Mouse (Mus musculus): ENCODE results near the gene Btaf1. TPM values are rescaled to one million over a fixed set of nuclear protein-coding genes. Genes with fewer than 3 reads are reported as not detected.

Gene Btaf1
- total RNA-seq (2017), result 69.8 to 97.4 TPM (median 81.6 TPM) in 3 replicates

DNA sequence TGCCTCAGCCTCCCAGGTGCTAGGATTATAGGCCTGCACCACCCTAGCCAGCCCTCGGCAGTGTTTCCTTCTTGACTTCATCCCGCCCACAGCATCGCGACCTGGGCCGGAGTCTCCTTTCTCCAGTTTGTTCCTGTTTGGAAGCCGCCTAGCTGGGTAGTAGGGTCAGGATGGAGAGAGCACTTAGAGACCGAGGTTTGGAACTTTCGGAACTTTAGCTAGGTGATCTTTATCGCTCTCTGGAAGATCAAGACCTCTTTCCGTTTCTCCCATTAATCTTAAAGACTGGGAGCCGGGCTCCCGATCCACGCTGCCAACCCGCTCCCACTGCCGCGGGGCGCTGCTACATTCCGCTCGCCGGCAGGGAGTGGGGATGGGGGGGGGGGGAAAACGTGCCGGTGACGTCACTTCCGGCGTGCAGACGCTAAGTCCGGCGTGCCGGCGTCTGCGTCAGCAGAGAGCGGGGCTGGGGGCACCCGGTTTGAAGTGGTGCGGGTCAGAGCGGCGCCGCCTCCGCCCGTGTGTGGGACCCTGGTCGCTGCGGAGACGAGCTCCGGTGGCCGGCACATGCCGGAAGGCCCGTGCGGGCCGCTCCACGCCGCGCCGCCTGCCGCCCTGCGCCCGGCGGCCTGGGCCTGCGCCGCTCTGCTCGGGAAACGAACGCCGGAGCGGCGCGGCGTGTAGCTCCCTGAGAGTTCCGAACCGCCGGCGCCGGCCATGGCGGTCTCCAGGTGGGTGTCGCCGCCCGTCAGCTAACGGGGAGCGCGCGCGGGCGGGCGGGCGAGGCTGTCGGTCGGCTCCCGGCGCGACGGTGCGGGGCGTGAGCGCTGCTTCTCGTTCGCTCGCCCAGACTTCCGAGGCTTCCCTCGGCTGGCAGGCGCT, at the start of gene Btaf1:
TSS of gene Btaf1 (plus strand) at position 409 of the 882 bp plus-strand sequence.
- peak; percentile 40 for ATAC-seq (replicated peaks; ENCODE audit: insufficient number of reproducible peaks, low FRiP score, low TSS enrichment, poor library complexity, severe bottlenecking)

DNA sequence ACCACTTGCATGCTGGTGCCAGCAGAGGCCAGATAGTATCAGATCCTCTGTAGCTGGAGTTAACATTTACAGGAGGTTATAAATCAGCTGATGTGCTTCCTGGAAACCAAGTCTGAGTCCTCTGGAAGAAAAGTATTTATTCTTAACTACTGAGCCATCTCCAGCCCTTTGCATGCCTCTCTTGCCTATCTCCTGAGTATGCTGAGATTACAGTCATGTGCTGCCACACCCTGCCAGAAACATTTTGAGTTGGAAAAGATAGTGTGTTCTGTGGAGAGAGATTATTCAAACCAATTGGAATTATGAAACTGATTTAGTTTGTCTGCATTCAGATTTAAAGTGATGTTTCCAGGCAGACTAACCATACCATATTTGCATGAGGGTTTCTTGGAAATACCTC, 48.5 kb upstream of the Btaf1 start:
- no peak for ATAC-seq (replicated peaks; ENCODE audit: insufficient number of reproducible peaks, low FRiP score, low TSS enrichment, poor library complexity, severe bottlenecking)

DNA sequence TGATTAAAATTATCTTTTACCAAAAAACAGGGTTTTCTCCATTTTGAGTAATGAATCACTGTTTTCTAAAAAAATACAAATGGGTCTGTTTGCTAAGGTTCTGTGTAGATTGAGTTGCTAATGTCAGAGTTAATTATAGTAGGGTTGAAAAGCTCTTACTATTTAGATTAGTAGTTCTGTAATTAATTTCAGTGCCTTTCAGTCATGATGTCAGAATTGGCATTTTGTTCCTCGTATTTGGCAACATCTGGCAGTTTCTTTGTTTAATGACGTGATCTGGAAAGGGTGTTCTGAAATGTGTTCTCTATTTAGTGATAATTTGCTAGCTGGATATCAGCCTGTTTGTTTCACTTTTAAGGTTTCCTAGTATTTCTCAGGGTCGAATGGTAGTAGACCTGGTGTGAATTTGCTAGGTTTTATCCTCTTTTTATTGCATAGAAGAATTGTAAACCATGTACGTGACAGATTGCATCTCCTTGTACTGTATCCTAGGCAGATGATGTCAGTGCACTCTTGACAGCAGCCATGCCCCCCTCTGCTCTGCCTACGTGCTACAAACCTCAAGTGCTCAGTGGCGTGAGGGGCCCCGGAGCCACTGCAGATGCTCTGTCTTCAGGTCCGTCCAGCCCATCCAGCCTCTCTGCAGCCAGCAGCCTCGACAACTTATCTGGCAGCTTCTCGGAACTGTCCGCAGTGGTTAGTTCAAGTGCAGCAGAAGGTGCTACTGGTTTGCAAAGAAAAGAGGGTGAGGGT, 47.0 kb upstream of the Btaf1 start:
- no peak for ATAC-seq (replicated peaks; ENCODE audit: insufficient number of reproducible peaks, low FRiP score, low TSS enrichment, poor library complexity, severe bottlenecking)

DNA sequence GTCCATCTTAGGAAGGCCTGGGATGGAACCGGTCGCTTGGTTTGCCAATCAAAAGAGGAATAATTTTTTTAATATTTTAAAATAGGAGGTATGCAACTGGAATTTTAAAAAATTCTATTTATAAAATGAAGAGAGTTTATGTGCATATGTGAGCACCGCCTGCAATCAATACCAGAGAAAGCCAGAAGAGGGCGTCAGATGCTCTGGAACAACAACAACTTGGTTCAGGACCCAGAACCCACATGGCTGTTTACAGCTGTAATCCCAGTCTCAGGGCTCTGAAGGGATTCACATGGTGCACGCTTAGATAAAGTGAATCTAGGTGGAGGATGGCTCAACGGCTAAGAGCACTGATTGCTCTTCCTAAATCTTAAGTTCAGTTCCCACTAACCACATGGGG, 42.8 kb upstream of the Btaf1 start:
- no peak for ATAC-seq (replicated peaks; ENCODE audit: insufficient number of reproducible peaks, low FRiP score, low TSS enrichment, poor library complexity, severe bottlenecking)

DNA sequence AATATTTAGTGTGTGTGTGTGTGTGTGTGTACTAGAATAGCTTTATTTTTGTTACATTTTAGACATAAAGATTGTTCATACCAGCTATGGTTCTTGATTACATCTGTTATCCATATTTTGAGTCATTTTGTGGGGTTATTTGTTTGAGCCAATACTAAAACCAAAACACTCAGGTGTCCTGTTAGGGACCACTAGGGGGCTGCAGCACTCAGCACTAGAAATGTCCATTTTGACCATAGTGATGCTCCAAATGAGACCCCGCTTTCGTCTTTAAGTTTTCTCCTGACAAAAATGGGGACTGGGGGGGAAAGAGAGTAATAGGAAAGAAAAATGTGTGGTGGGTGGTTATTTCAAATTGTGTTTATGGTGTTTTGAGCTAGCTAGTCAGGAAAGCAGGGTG, 39.6 kb upstream of the Btaf1 start:
- ATAC-seq (replicated peaks; ENCODE audit: insufficient number of reproducible peaks, low FRiP score, low TSS enrichment, poor library complexity, severe bottlenecking), result no peak

DNA sequence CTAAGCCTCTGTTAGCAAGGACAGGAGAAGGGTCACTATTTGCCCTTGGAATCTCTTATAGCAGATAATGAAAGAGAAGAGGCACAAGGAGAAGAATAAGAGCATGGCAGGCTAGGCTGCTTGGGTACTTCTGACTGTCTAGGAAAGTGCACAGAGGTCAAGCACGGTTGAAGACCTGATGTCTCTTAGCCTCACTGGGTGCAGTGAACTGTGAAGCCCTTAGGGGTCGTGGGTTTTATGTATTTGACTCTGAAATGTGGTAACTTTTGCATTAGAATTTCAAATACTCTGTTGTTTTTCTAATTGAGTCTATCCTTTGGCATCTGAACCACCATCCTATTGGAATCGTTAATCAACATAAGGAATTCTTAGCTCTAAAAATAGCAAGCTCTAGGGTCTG, 38.2 kb upstream of the Btaf1 start:
- no peak for ATAC-seq (replicated peaks; ENCODE audit: insufficient number of reproducible peaks, low FRiP score, low TSS enrichment, poor library complexity, severe bottlenecking)

DNA sequence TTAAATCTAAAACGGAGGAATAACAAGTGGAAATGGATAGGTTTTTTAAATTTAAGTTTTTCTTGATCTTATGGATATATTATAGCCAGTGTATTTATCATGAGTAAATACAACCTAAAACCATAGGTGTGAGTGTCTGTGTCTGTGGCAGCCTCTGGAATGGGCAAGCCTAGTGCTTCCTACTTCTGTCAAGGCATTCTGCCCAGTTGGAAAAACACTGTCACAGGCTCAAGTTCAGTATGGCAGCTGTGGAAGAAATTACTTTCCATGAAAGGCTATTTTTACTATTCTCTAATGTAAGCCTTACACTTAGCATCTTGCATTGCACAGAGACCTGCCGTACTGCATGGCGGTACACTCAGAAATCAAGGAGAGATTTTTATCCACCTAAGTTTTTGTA, 34.1 kb upstream of the Btaf1 start:
- ATAC-seq (replicated peaks; ENCODE audit: insufficient number of reproducible peaks, low FRiP score, low TSS enrichment, poor library complexity, severe bottlenecking), result no peak

DNA sequence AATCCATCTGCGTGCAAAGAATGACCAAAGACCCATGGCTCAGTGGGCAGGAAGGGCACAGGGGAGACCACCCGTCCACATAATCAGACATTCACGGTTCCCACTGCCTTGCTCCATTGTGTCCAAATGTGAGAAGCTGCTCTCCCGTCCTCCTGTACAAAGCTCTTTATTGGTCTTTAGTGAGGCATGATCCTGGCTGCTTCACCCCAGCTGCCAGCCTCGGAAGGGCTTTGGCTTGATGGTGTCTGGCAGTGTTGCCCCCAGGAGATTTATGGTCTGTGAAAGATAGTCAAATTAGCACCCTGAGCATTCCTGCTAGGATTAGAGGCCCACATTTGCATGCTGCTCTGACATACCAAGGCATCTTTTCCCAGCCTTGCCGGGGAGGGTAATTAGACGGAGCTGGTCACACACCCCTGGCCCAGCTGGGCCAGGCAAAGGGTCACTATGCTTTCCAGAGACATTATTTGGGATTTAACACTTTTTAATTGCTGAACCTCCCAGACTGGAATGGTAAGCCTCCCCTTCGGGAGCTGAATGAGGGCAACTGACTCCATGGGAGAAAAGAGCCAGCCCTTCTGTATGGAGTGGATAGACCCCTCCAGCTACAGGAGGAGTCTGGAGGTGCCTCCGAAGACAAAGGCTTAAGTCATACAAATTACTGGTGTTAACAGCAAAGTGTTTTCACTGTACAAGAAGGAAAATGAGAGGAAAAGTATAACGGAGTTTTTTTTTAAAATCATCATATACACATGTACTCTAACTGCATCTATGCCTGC, 28.9 kb upstream of the Btaf1 start:
- ATAC-seq (replicated peaks; ENCODE audit: insufficient number of reproducible peaks, low FRiP score, low TSS enrichment, poor library complexity, severe bottlenecking), result no peak

DNA sequence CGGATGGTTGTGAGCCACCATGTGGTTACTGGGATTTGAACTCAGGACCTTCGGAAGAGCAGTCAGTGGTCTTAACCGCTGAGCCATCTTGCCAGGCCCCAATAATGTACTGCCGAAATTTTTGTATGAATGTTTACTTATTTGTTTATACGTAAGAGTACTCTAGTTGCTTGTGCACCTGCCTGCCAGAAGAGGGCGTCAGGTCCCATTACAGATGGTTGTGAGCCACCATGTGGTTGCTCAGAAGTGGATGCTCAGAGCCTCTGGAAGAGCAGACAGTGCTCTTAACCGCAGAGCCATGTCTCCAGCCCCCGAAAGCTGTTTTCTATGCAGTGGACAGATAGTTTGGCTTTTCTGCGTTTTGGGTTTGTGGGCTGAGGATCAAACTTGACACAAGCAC, 28.1 kb upstream of the Btaf1 start:
- ATAC-seq (replicated peaks; ENCODE audit: insufficient number of reproducible peaks, low FRiP score, low TSS enrichment, poor library complexity, severe bottlenecking), result no peak

DNA sequence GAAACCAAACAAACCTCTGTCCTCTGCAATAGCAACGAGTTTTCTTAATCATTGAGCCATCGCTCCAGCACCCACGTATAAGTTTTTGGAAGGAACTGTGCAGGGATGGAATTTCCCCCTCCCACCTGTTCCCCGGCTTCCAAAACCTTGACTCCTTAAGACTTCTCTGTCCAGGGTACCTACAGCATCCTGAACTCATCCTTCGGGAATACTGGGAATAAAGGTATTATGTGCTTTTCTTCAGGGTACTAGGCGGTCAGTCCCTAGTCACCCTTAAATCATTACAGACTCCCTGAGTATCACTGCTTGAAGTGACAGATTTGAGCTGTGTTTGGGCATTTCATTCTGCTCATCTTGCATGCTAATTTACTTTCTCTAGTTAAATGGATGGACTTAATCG, 22.5 kb upstream of the Btaf1 start:
- ATAC-seq (replicated peaks; ENCODE audit: insufficient number of reproducible peaks, low FRiP score, low TSS enrichment, poor library complexity, severe bottlenecking), result no peak

DNA sequence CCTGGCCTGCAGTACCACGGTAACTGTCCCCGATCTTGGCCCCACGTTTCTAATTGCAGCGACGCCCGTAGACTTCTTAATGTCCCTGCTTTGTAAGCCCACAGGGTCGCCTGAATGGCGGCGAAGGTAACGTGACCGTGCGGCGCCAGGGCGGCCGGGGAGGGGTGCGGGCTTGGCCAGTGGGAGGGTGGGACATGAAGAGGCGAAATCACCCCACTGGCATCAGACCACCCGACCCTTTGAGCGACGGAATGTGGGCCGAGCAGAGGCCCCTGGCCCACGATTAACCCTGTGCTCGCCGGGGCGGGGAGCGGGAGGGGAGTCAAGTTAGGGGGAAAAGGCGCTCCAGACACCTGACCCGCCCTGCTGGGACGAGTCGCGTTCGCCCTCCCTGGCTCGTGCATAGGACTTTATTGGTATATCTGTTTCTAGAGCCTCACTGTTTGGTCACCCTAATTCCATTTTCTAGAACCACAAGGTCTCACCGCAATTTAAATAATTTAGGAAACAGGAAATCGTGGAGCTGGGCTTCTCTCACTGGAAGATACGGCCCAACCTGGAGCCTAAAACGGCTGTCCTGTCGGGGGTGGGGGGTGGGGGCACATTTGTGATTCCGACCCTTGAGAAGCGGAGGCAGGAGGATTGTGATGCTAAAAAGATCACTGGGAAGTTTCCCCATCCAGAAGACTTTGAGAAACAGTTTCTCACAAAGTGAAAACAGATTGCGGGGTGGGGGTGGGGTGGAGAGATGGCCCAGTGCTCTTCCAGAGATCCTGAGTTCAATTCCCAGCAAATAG, 21.5 kb upstream of the Btaf1 start:
- ATAC-seq (replicated peaks; ENCODE audit: insufficient number of reproducible peaks, low FRiP score, low TSS enrichment, poor library complexity, severe bottlenecking), result no peak

DNA sequence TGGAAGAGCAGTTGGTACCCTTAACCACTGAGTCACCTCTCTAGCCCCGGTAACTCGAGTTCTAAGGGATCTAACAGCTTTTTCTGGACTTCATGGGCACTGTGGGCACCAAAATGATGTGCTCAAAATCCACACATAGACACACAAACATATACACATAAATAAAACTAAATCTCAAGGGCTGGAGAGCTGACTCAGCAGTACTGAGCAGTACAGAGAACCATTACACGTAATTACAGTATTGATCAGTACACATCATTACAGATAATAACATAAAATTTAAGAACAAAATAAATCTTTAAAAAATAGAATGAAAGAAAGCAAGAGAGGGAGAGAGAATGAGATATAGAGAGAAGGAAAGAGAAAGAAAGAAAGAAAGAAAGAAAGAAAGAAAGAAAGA, 16.7 kb upstream of the Btaf1 start:
- no peak for ATAC-seq (replicated peaks; ENCODE audit: insufficient number of reproducible peaks, low FRiP score, low TSS enrichment, poor library complexity, severe bottlenecking)

DNA sequence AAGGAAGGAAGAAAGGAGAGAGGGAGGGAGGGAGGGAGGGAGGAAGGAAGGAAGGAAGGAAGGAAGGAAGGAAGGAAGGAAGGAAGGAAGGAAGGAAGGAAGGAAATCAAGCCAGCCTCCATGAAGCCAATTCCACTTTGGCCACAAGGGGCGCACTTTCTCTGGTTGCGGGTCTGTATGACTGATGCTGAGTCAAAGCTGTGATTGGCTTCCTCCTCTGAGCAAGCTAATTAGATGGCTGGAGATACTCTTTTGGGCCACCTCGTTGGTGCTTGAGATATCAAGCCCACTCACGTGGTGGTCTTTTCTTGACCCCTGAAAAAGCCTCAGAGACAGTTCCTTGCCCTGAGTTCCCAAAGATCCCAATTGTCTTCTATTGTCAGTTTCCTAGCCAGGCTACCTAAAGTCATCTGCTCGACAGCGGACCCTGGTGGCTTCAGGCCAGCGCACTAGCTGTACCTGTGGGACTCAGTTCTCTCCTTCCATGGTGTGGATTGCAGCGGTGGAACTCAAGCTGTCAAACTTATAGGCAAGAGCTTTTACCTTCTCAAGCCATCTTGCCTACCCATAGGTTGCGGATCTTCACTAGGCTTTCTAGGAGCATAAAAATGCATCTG, 16.1 kb upstream of the Btaf1 start:
- peak; percentile 65 for ATAC-seq (replicated peaks; ENCODE audit: insufficient number of reproducible peaks, low FRiP score, low TSS enrichment, poor library complexity, severe bottlenecking)

DNA sequence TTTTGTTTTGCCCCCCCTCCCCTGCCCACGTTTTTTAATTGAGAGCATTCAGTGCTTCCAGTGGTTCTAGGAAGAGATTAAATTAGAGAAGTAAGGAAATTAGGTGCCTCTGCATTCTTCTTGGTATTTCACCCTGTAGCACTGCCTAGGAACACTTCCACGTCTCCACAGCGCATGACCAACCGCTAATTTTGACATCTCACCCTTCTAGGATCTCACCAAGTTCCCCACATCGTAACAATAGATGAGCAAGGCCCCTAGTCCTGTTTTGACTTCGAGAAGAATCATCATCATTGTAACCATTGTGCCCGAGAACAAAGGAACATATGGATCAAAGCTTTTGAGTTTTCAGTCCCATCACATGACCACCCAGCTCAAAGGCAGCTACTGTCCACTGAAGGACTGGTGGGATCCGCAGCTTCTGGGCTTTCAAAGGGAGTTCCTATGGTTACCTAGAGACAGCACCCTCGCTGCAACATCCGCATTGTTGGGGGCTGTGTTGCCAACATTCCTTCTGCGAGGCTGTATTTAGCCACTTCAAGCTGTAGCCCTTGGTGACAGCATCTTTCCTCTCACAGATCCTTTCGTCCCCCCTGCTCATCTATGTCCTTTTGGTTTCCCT, 15.3 kb upstream of the Btaf1 start:
- no peak for ATAC-seq (replicated peaks; ENCODE audit: insufficient number of reproducible peaks, low FRiP score, low TSS enrichment, poor library complexity, severe bottlenecking)

DNA sequence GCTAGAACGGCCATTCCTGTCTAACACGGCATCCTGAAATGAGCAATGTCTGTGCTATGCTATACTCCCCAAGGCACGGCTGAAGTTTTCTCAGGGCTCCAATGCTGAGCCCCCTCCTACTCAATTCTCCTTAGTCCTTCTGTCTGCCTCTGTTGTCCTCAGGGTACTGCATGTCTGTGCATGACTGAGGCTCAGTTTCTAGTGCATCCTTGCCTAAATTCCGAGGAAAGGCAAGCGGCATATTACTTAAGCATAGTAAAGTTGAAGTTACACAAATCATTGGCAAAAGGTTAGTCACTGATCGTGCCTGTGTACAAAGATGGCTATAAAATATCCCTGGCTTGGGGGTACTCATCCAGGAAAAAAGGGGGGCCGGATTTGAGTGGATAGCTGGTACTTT, 12.8 kb upstream of the Btaf1 start:
- ATAC-seq (replicated peaks; ENCODE audit: insufficient number of reproducible peaks, low FRiP score, low TSS enrichment, poor library complexity, severe bottlenecking), result no peak

DNA sequence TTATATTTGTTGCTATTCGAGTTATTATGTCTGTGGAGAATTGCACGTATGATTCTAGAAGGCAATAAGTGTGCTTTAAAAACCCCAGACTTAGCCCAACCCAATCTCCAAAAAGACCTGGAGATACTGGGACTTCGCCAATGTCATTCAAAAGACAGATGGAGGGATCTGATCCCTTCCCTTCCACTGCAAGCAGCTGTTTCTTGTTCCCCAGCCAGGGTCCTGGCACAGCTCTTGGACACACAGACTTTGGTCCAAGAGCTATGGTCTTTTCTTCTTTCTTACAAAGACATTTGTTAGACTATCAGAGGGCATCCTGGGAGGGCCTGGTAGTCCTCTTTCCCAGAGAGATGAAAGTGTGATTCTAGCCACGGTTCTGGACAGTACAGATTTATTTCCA, 9.7 kb upstream of the Btaf1 start:
- no peak for ATAC-seq (replicated peaks; ENCODE audit: insufficient number of reproducible peaks, low FRiP score, low TSS enrichment, poor library complexity, severe bottlenecking)

DNA sequence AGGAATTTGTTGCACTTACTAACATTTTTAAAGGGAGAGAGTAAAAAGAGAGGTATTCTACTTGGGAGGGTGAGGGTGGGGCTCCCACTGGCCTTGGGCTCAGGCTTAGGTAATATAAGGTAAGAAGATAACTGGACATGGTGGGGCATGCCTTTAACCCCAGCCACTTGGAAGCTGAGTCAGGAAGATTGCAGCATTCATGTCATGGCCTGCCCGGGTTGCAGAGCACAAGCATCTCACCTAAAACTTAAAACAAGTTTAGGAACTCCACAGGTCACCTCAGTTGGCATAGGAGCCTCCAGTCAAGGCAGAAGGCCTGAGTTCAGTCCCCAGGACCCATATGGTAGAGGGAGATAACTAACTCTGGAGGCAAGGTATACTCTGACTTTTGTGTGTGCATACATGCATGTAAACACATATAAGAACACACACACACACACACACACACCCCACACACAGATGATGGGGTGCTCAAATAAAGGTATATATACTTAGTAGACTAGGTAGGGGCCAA, 8.9 kb upstream of the Btaf1 start:
- ATAC-seq (replicated peaks; ENCODE audit: insufficient number of reproducible peaks, low FRiP score, low TSS enrichment, poor library complexity, severe bottlenecking), result no peak

Measured in monocyte, adult 5-6 weeks (primary cell).